ENCODE assay signal across 11 mouse cellular contexts in genomic region chr7:31077470-31077869, GRCm38 (mm10). TPM values are rescaled to one million over a fixed set of nuclear protein-coding genes. Genes with fewer than 3 reads are reported as not detected.
DNase-seq lines count a peak whose midpoint lies in the region; ATAC-seq and TF ChIP-seq lines count a peak whose summit lies in the region.
"Had no signal": no experiment of that assay in that cellular context is flagged by ENCODE, and none has a peak within 500 bp of the region (broad histone marks: within the 10 kb centered on the region; RNA-seq: fewer than 3 reads in every experiment).

No protein-coding gene starts in this region.

- no peaks in the 10 kb centered on the region for H3K27me3 ChIP-seq in heart, embryonic 12.5 days (replicated peaks)
- H3K27me3 ChIP-seq in heart, embryonic 10.5 days (ENCODE audit: insufficient read depth, poor library complexity, severe bottlenecking) = peaks cover 4% of the 10 kb centered on the region; the same call in 1 of the 2 replicates
- H3K27me3 ChIP-seq in embryonic facial prominence, embryonic 14.5 days (replicated peaks; ENCODE audit: control insufficient read depth, insufficient read depth, low read length) = no peaks in the 10 kb centered on the region
- H3K27me3 ChIP-seq in kidney, adult 2 months (replicated peaks; ENCODE audit: control insufficient read depth, insufficient read depth, low read length) = no peaks in the 10 kb centered on the region

- H3K4me3 ChIP-seq in heart, embryonic 12.5 days = no peak overlapping the region
- no peak overlapping the region for H3K4me3 ChIP-seq in heart, embryonic 10.5 days
- H3K4me3 ChIP-seq in embryonic facial prominence, embryonic 14.5 days (ENCODE audit: low read depth, low read length) = no peak overlapping the region
- no peak overlapping the region for H3K4me3 ChIP-seq in kidney, adult 2 months (ENCODE audit: insufficient read depth, low read depth, low read length)
- H3K4me3 ChIP-seq: erythroblast, embryonic 14.5 days had no signal

- TF ChIP-seq CTCF in kidney, adult 2 months (conservative IDR thresholded peaks at IDR 0.05; ENCODE audit: insufficient read depth, insufficient read length, low read depth, low read length) = no peak

- no peak for DNase-seq in heart, embryonic 10.5 days (ENCODE audit: low spot score)
- peak; percentile 49 for DNase-seq in Muller cell, postnatal 12 days (ENCODE audit: inconsistent ontology term)
- DNase-seq in embryonic facial prominence, embryonic 14.5 days (ENCODE audit: low spot score) = peak; percentile 54
- peak; percentile 58 to 67 for DNase-seq in layer of hippocampus, postnatal 10 days (ENCODE audit: low spot score in 2 of 2)
- DNase-seq in adrenal gland, postnatal 25 days = no peak
- no peak for DNase-seq in kidney, adult 2 months
- no peak for DNase-seq in gastrocnemius, postnatal 36 days
- DNase-seq: lung, adult 2 months had no signal

- H3K27ac ChIP-seq in heart, embryonic 12.5 days (ENCODE audit: poor library complexity, severe bottlenecking) = no peak overlapping the region
- no peak overlapping the region for H3K27ac ChIP-seq in heart, embryonic 10.5 days
- peak overlapping the region; percentile 52 for H3K27ac ChIP-seq in embryonic facial prominence, embryonic 14.5 days (replicated peaks; ENCODE audit: low read depth, low read length)
- no peak overlapping the region for H3K27ac ChIP-seq in kidney, adult 2 months (ENCODE audit: insufficient read depth, low read depth, low read length)

- WGBS in heart, embryonic 12.5 days = 54% methylated on average over 6 of the region's 6 CpGs
- 59% methylated on average over 6 of the region's 6 CpGs for WGBS in heart, embryonic 10.5 days
- WGBS in embryonic facial prominence, embryonic 14.5 days = 15% methylated on average over 6 of the region's 6 CpGs
- WGBS in kidney, adult 2 months = 63% methylated on average over 6 of the region's 6 CpGs

- H3K9ac ChIP-seq in heart, embryonic 12.5 days = no peak overlapping the region
- H3K9ac ChIP-seq in embryonic facial prominence, embryonic 14.5 days (ENCODE audit: low read depth, low read length) = no peak overlapping the region

- H3K9me3 ChIP-seq in heart, embryonic 12.5 days (replicated peaks) = peaks cover 4% of the 10 kb centered on the region
- no peaks in the 10 kb centered on the region for H3K9me3 ChIP-seq in heart, embryonic 10.5 days
- H3K9me3 ChIP-seq in embryonic facial prominence, embryonic 14.5 days (ENCODE audit: control insufficient read depth, low read length) = no peaks in the 10 kb centered on the region

- ATAC-seq in heart, embryonic 12.5 days (ENCODE audit: insufficient number of reproducible peaks, low FRiP score) = peak; percentile 39
- ATAC-seq in embryonic facial prominence, embryonic 14.5 days (ENCODE audit: low read depth) = peak; percentile 58; the same call in 1 of the 2 replicates

- H3K36me3 ChIP-seq in heart, embryonic 12.5 days = no peaks in the 10 kb centered on the region
- H3K36me3 ChIP-seq in heart, embryonic 10.5 days = no peaks in the 10 kb centered on the region
- H3K36me3 ChIP-seq in embryonic facial prominence, embryonic 14.5 days (ENCODE audit: control insufficient read depth, insufficient read depth, low read length) = no peaks in the 10 kb centered on the region
- no peaks in the 10 kb centered on the region for H3K36me3 ChIP-seq in kidney, adult 2 months (ENCODE audit: control insufficient read depth, insufficient read depth, low read length)

- H3K4me2 ChIP-seq in heart, embryonic 12.5 days = no peak overlapping the region
- H3K4me2 ChIP-seq in embryonic facial prominence, embryonic 14.5 days (ENCODE audit: low read depth, low read length) = no peak overlapping the region

- H3K4me1 ChIP-seq in heart, embryonic 12.5 days (replicated peaks) = no peaks in the 10 kb centered on the region
- 0 out of 2 replicates have a peak, but pooled peaks cover under 1% of the 10 kb centered on the region for H3K4me1 ChIP-seq in heart, embryonic 10.5 days
- H3K4me1 ChIP-seq in embryonic facial prominence, embryonic 14.5 days (ENCODE audit: control insufficient read depth, insufficient read depth, low read length) = peaks cover 8% of the 10 kb centered on the region; the same call in 1 of the 2 replicates
- H3K4me1 ChIP-seq in kidney, adult 2 months (ENCODE audit: control insufficient read depth, insufficient read depth, low read length) = no peaks in the 10 kb centered on the region

- no peak for TF ChIP-seq POLR2A in kidney, adult 2 months (IDR thresholded peaks at IDR 0.05; ENCODE audit: low read depth, low read length)

- intact Hi-C loops in gastrocnemius, postnatal 36 days (cut with DNase I) = loop anchor here (2.0 kb wide), 1 partner anchor 15 kb away; no protein-coding TSS in a partner anchor

RNA-seq across cellular contexts. Expression of gene Fxyd3, which starts 1.0 kb away (rescaled TPM):
- 0.15 and 0.23 TPM in 2 replicates for polyA plus RNA-seq in heart, embryonic 12.5 days (2016; fragmentation: Nextera tagmentation; extraction: Ambion mirVana)
- polyA plus RNA-seq in heart, embryonic 10.5 days (2016; fragmentation: Nextera tagmentation; extraction: Ambion mirVana) = 0.53 and 2.0 TPM in 2 replicates
- polyA plus RNA-seq in embryonic facial prominence, embryonic 14.5 days (2014; fragmentation: Nextera tagmentation; extraction: Ambion mirVana) = 48.8 and 71.7 TPM in 2 replicates
- total RNA-seq in layer of hippocampus, postnatal 10 days (2021) = 1 to 10 TPM in 1 of 2 experiments, not detected in 1; 1.2 TPM
- 0.73 and 1.9 TPM in 2 replicates for total RNA-seq in adrenal gland, postnatal 25 days (2021)
- polyA plus RNA-seq in kidney, adult 2 months (2012; rRNA removed) = 4.8 and 5.1 TPM in 2 replicates
- total RNA-seq in gastrocnemius, postnatal 36 days (2021) = under 1 TPM; 0.77 to 0.96 TPM
- total RNA-seq: CH12.LX had no signal
- polyA plus RNA-seq: erythroblast, embryonic 14.5 days had no signal

RNA-seq across cellular contexts. Expression of gene Lgi4, which starts 18.3 kb away (rescaled TPM):
- 0.14 TPM in 1 of 2 replicates, not detected in the other for polyA plus RNA-seq in heart, embryonic 12.5 days (2016; fragmentation: Nextera tagmentation; extraction: Ambion mirVana)
- 0.27 and 0.41 TPM in 2 replicates for polyA plus RNA-seq in heart, embryonic 10.5 days (2016; fragmentation: Nextera tagmentation; extraction: Ambion mirVana)
- polyA plus RNA-seq in embryonic facial prominence, embryonic 14.5 days (2014; fragmentation: Nextera tagmentation; extraction: Ambion mirVana) = 0.86 and 1.6 TPM in 2 replicates
- 10 to 100 TPM; 13.2 to 15.5 TPM for total RNA-seq in layer of hippocampus, postnatal 10 days (2021)
- 3.7 and 3.8 TPM in 2 replicates for total RNA-seq in adrenal gland, postnatal 25 days (2021)
- polyA plus RNA-seq in kidney, adult 2 months (2012; rRNA removed) = 0.99 and 2.2 TPM in 2 replicates
- 1 to 10 TPM; 2.5 to 4.4 TPM for total RNA-seq in gastrocnemius, postnatal 36 days (2021)
- total RNA-seq: CH12.LX had no signal
- polyA plus RNA-seq: erythroblast, embryonic 14.5 days had no signal

RNA-seq across cellular contexts. Expression of gene Fxyd1, which starts 20.5 kb away (rescaled TPM):
- polyA plus RNA-seq in heart, embryonic 12.5 days (2016; fragmentation: Nextera tagmentation; extraction: Ambion mirVana) = 927 and 934 TPM in 2 replicates
- polyA plus RNA-seq in heart, embryonic 10.5 days (2016; fragmentation: Nextera tagmentation; extraction: Ambion mirVana) = 167 and 365 TPM in 2 replicates
- polyA plus RNA-seq in embryonic facial prominence, embryonic 14.5 days (2014; fragmentation: Nextera tagmentation; extraction: Ambion mirVana) = 113 and 135 TPM in 2 replicates
- 10 to 100 TPM; 67.2 to 69.2 TPM for total RNA-seq in layer of hippocampus, postnatal 10 days (2021)
- 151 and 212 TPM in 2 replicates for total RNA-seq in adrenal gland, postnatal 25 days (2021)
- 107 and 119 TPM in 2 replicates for polyA plus RNA-seq in kidney, adult 2 months (2012; rRNA removed)
- total RNA-seq in gastrocnemius, postnatal 36 days (2021) = 1,000 to 10,000 TPM in 1 of 2 experiments, 100 to 1,000 TPM in 1; 991 to 1,156 TPM
- total RNA-seq: CH12.LX had no signal

RNA-seq across cellular contexts. Expression of gene Fxyd7, which starts 26.2 kb away (rescaled TPM):
- polyA plus RNA-seq in heart, embryonic 12.5 days (2016; fragmentation: Nextera tagmentation; extraction: Ambion mirVana) = 1.4 and 1.7 TPM in 2 replicates
- polyA plus RNA-seq in heart, embryonic 10.5 days (2016; fragmentation: Nextera tagmentation; extraction: Ambion mirVana) = 0.22 and 1.5 TPM in 2 replicates
- 37.0 and 40.9 TPM in 2 replicates for polyA plus RNA-seq in embryonic facial prominence, embryonic 14.5 days (2014; fragmentation: Nextera tagmentation; extraction: Ambion mirVana)
- total RNA-seq in layer of hippocampus, postnatal 10 days (2021) = 100 to 1,000 TPM; 376 to 407 TPM
- 0.55 TPM in 1 of 2 replicates, not detected in the other for total RNA-seq in adrenal gland, postnatal 25 days (2021)
- polyA plus RNA-seq in kidney, adult 2 months (2012; rRNA removed) = 1.8 and 2.2 TPM in 2 replicates
- total RNA-seq in gastrocnemius, postnatal 36 days (2021) = 1 to 10 TPM; 1.7 to 1.8 TPM
- total RNA-seq: CH12.LX had no signal
- polyA plus RNA-seq: erythroblast, embryonic 14.5 days had no signal

RNA-seq across cellular contexts. Expression of gene Fxyd5, which starts 35.2 kb away (rescaled TPM):
- polyA plus RNA-seq in heart, embryonic 12.5 days (2016; fragmentation: Nextera tagmentation; extraction: Ambion mirVana) = 34.8 and 37.3 TPM in 2 replicates
- polyA plus RNA-seq in heart, embryonic 10.5 days (2016; fragmentation: Nextera tagmentation; extraction: Ambion mirVana) = 24.3 and 26.4 TPM in 2 replicates
- 57.0 and 64.6 TPM in 2 replicates for polyA plus RNA-seq in embryonic facial prominence, embryonic 14.5 days (2014; fragmentation: Nextera tagmentation; extraction: Ambion mirVana)
- 10 to 100 TPM; 35.9 to 36.5 TPM for total RNA-seq in layer of hippocampus, postnatal 10 days (2021)
- total RNA-seq in adrenal gland, postnatal 25 days (2021) = 35.9 and 36.5 TPM in 2 replicates
- polyA plus RNA-seq in kidney, adult 2 months (2012; rRNA removed) = 37.2 and 54.2 TPM in 2 replicates
- 10 to 100 TPM in 1 of 2 experiments, 1 to 10 TPM in 1; 9.6 to 11.3 TPM for total RNA-seq in gastrocnemius, postnatal 36 days (2021)

Comparison
In these comparisons a context has a peak if more than half of its experiments do, and no peak if none do; other contexts are left out.
1. DNase-seq: peak in Muller cell, postnatal 12 days (single experiment), embryonic facial prominence, embryonic 14.5 days (single experiment) and layer of hippocampus, postnatal 10 days (2 of 2); none in heart, embryonic 10.5 days (single experiment), adrenal gland, postnatal 25 days (single experiment), kidney, adult 2 months (single experiment) and gastrocnemius, postnatal 36 days (0 of 2).